1 mouse cellular context compared by ENCODE assay signal in the genomic region with DNA sequence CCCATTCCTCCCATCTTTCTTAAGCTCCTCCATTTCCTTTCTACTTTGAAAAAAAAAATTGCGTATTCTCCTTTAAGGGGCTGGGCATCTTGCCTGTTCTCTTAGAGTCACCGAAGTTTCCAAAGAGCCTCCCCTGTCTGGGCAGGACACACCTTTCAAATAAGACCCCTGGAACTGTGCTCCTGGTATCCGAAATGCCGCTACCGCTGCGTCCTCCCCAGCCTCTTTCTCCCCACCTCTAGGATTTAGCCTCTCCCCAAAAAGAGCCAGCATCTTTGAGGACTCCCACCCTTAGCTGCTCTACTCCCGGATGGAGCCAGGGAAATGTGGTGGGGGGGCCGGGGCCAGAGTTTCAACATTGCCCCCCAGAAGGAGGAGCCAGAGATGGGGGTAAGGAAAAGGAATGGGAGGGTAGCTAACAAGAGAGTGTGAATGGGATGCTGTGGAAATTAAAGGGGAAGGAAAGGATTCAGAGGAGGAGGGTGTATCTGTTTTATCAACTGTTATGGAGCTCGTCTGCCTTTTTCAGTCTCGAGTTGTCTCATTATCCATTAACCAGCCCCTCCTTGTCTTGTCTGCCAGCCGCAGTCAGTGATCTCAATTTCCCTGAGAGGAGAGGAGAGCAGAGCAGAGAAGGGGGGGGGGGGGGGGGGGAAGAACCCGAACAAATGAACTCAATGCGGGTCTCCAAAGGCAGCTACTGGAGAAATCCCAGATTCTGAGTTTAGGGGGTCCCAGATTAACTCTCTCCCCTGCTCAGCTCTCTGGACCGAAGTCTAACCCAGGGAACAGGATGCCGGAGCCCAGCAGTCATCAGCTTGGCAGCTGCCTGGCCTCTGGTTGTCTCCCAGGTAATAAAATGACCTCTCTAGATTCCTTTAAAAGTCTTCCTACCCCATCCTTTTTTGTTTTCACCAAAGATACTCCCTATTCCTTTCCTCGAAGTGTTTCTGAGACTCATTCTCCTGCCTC.
TF ChIP-seq lines count a peak whose summit lies in the region.

A gene (plus strand): TSS at position 136 of the 972 bp plus-strand sequence.

TF ChIP-seq in C2C12, 6 proteins besides CTCF, POLR2A, EP300 and RAD21 (continued from another document):
- TF ChIP-seq CEBPB (IDR thresholded peaks at IDR 0.05; ENCODE audit: low read depth) (no peak), MYOD1 (IDR thresholded peaks at IDR 0.05; ENCODE audit: control insufficient read depth, insufficient read length, low read depth) (no peak), MAX (IDR thresholded peaks at IDR 0.05) (no peak), MYOG (IDR thresholded peaks at IDR 0.05; ENCODE audit: control insufficient read depth, extremely low read depth, insufficient read length) (no peak)
